Mouse (Mus musculus) limb, embryonic 13.5 days (tissue): Measurements from ENCODE around the gene Rufy3. TPM values are rescaled to one million over a fixed set of nuclear protein-coding genes. Genes with fewer than 3 reads are reported as not detected.

Experiments used
- ATAC-seq: fragments of 200-750 bp; cut with Nextera tagmentation; 2 replicates; pipeline ENCODE4 v1.8.0; 2017; ENCODE audit warnings: low read depth, moderate number of reproducible peaks, moderate TSS enrichment; ENCODE audit not compliant: low FRiP score
- H3K27ac ChIP-seq: fragments of 300-500 bp; sonication (generic); 2 replicates; pipeline ENCODE4 v1.5.1; 2015; ENCODE audit warnings: inconsistent platforms, mild to moderate bottlenecking, moderate library complexity
- H3K27me3 ChIP-seq: fragments of 300-500 bp; sonication (generic); 2 replicates; pipeline ENCODE4 v1.6.1; 2015; ENCODE audit warnings: mild to moderate bottlenecking, inconsistent platforms
- H3K36me3 ChIP-seq: fragments of 300-500 bp; sonication (generic); 2 replicates; pipeline ENCODE4 v1.6.1; 2015; ENCODE audit warnings: inconsistent platforms, mild to moderate bottlenecking, moderate library complexity
- H3K4me1 ChIP-seq: fragments of 300-500 bp; sonication (generic); 2 replicates; pipeline ENCODE4 v1.6.1; 2015; ENCODE audit warnings: inconsistent platforms
- H3K4me2 ChIP-seq: fragments of 300-500 bp; sonication (generic); replicated peaks from 2 replicates; pipeline ENCODE4 v1.6.1; 2015; ENCODE audit warnings: inconsistent platforms, mild to moderate bottlenecking, moderate library complexity
- H3K4me3 ChIP-seq: fragments of 300-500 bp; sonication (generic); 2 replicates; pipeline ENCODE4 v1.5.1; 2015; ENCODE audit warnings: moderate library complexity, mild to moderate bottlenecking, inconsistent platforms
- H3K9ac ChIP-seq: fragments of 300-500 bp; sonication (generic); 2 replicates; pipeline ENCODE4 v1.6.1; 2015; ENCODE audit warnings: mild to moderate bottlenecking, inconsistent platforms
- H3K9me3 ChIP-seq: fragments of 300-500 bp; sonication (generic); 2 replicates; pipeline ENCODE4 v1.6.1; 2016; ENCODE audit warnings: inconsistent platforms
- WGBS: fragments of 180-500 bp; shearing (Covaris S2); methylation state at CpG from one replicate; pipeline ENCODE4 v1.1.7; 2015; 5-methylcytosine and 5-hydroxymethylcytosine counted together
- polyA plus RNA-seq: library from polyadenylated mRNA; unstranded; fragments of >200 nt; fragmentation: Nextera tagmentation; extraction: Ambion mirVana; gene quantifications from 2 replicates; pipeline ENCODE4 v1.2.1, GENCODE M21; 2015

The Rufy3 gene
- polyA plus RNA-seq, 1 experiment from 2014 or later, result 9.4 TPM

DNA sequence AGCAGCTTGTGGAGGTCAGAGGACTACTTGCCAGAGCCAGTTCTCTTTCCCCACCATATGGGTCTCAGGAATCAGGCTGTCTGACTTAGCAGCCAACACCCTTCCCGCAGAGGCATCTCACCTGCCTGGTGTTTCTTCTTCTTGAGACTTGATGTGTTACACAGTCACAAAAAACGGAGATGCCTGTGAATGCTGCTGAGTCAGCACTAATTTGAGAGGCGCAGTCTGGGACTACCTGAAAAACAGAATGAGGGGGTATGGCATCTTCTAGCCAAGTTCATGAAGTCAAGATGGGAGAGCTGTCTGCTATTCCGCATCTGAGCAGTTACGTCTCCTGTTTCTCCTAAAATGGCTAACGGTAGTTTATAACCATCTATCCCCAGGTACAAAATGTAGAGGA, 115.7 kb downstream of the Rufy3 start:
- Histone ChIP-seq H3K27me3 (peaks cover 3% of the 10 kb centered on the region), H3K9me3 (no peaks in the 10 kb centered on the region), H3K36me3 (no peaks in the 10 kb centered on the region), H3K4me2 (no peak overlapping the region), H3K27ac (no peak overlapping the region), H3K4me1 (0 out of 2 replicates have a peak, but pooled peaks cover 10% of the 10 kb centered on the region), H3K4me3 (no peak overlapping the region), H3K9ac (no peak overlapping the region)
- WGBS, result 74% methylated on average over 6 of the region's 6 CpGs
- no peak for ATAC-seq

DNA sequence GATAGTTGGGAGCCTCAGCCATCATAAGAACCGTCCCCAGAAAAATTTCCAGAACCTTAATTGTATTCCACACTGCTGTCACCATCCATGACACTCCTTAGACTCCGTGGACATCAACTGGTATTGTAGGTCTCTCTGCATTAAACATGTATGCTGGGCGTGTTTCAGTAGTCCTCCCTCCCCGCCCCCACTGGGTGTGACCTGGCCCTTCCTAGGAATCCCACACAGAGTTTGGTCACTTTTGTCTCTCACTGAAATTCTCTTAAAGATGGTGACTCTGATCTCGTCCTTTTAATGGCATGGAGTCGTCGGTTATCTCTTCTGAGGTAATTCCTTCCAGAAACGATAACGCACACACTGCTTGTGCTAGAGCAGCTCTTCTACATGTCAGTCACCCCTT, 118.9 kb downstream of the Rufy3 start:
- no peaks in the 10 kb centered on the region for H3K36me3 ChIP-seq
- 74% methylated on average over 9 of the region's 9 CpGs for WGBS
- H3K4me3 ChIP-seq, result no peak overlapping the region
- H3K27ac ChIP-seq, result no peak overlapping the region
- no peak for ATAC-seq
- H3K4me2 ChIP-seq, result no peak overlapping the region
- H3K9ac ChIP-seq, result no peak overlapping the region
- peaks cover 7% of the 10 kb centered on the region for H3K27me3 ChIP-seq
- H3K4me1 ChIP-seq, result 0 out of 2 replicates have a peak, but pooled peaks cover 5% of the 10 kb centered on the region
- no peaks in the 10 kb centered on the region for H3K9me3 ChIP-seq

- ATAC-seq, result no peak
Measured at GRCm38 (mm10) chr5:88684226-88684625, 119.4 kb downstream of the Rufy3 start.

GRCm38 (mm10) chr5:88685306-88685705, 120.5 kb downstream of the Rufy3 start:
- Histone ChIP-seq H3K27me3 (peaks cover 7% of the 10 kb centered on the region), H3K9me3 (no peaks in the 10 kb centered on the region), H3K4me2 (no peak overlapping the region), H3K36me3 (no peaks in the 10 kb centered on the region), H3K9ac (no peak overlapping the region), H3K4me1 (no peaks in the 10 kb centered on the region), H3K27ac (no peak overlapping the region), H3K4me3 (no peak overlapping the region)
- ATAC-seq, result no peak
- WGBS, result 15% methylated on average over 6 of the region's 6 CpGs

More at GRCm38 (mm10) chr5:88684226-88684625, 119.4 kb downstream of the Rufy3 start:
- H3K4me2 ChIP-seq, result no peak overlapping the region
- 8% methylated on average over 3 of the region's 3 CpGs for WGBS
- no peak overlapping the region for H3K27ac ChIP-seq
- no peaks in the 10 kb centered on the region for H3K4me1 ChIP-seq
- H3K4me3 ChIP-seq, result no peak overlapping the region
- no peaks in the 10 kb centered on the region for H3K9me3 ChIP-seq
- H3K36me3 ChIP-seq, result no peaks in the 10 kb centered on the region
- no peak overlapping the region for H3K9ac ChIP-seq
- H3K27me3 ChIP-seq, result peaks cover 7% of the 10 kb centered on the region

DNA sequence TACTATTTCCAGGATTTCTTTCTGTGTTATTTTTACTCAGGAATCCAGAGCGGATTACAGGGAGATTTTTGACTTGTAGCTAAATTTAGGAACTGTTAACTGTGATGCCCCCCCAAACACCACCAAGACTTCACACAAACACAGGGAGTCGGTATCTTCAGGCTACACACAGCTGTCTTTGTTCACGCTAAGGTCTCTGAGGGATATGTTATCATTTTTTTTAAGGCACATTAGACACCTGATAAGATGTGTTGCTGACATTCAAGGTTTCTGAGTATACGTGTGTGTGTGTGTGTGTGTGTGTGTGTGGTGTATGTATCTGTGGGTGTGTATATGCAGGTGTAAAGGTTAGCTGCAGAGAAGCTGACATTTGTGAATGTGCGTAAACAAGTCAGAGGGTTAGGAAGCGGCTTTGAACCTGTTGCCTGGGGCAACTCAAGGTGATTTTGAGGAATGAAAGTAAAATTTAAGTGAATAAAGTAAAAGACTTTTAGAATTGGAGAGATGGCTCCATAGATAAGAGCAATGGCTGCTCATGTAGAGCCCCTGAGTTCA, 121.0 kb downstream of the Rufy3 start:
- no peak overlapping the region for H3K4me2 ChIP-seq
- WGBS, result 51% methylated on average over 6 of the region's 6 CpGs
- no peaks in the 10 kb centered on the region for H3K4me1 ChIP-seq
- H3K4me3 ChIP-seq, result no peak overlapping the region
- H3K27me3 ChIP-seq, result peaks cover 7% of the 10 kb centered on the region
- no peak overlapping the region for H3K27ac ChIP-seq
- no peaks in the 10 kb centered on the region for H3K36me3 ChIP-seq
- H3K9ac ChIP-seq, result no peak overlapping the region
- no peak for ATAC-seq
- no peaks in the 10 kb centered on the region for H3K9me3 ChIP-seq

DNA sequence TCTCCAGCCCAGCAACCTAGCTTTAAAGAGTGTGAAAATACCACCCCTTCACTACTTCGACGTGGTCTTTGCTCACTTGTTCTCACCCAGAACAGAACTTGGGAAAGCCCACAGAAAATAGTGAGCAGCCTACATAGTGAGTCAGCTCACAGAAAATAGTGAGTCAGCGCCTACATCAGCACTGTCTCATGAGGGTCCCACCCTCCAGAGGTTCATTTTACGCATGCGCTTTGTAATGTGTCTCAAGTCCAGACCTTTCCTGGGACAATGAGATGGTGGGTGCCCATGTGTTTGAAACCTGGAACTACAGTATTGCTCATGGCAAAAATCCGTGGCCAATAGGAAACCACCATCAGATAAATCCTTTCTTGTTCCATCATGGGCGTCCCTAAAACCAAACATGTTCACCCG, 123.2 kb downstream of the Rufy3 start:
- H3K36me3 ChIP-seq, result no peaks in the 10 kb centered on the region
- no peak for ATAC-seq
- WGBS, result 79% methylated on average over 8 of the region's 8 CpGs

DNA sequence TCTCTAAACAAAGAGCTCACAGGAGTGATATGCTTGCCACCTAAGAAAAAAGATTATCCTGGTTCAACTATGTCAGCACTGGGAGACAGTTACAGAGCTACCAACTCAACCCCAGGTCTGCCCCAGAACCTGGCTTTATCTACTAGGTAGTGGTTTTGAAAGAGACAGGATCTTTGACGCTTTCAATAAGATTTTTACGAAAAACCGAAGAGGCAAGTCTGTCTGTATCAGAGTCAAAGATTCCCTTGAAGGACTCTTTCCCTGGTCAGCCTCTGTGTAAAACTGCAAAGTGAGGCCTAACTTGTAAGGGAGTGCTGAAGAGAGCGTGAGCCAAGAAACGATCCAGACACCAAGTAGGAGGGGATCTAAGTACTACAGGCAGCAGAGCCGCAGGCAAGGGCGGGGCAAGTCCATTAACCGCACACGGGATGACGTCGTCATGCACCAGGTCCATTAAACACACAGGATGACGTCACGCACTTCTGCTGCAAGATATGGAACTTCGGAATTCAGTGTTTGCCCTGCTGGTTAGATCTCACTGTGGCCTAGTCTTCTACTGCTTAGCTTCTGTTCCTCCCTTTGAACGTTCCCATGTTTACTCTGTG, 123.8 kb downstream of the Rufy3 start:
- H3K4me3 ChIP-seq, result no peak overlapping the region
- ATAC-seq, result peak; percentile 33; the same call in 1 of the 2 replicates
- no peaks in the 10 kb centered on the region for H3K36me3 ChIP-seq
- H3K27ac ChIP-seq, result no peak overlapping the region
- H3K9me3 ChIP-seq, result no peaks in the 10 kb centered on the region
- H3K27me3 ChIP-seq, result peaks cover 7% of the 10 kb centered on the region
- no peak overlapping the region for H3K4me2 ChIP-seq
- 70% methylated on average over 15 of the region's 15 CpGs for WGBS
- no peaks in the 10 kb centered on the region for H3K4me1 ChIP-seq
- no peak overlapping the region for H3K9ac ChIP-seq

More for the DNA sequence above, 123.2 kb downstream of the Rufy3 start:
- Histone ChIP-seq H3K9me3 (no peaks in the 10 kb centered on the region), H3K4me3 (no peak overlapping the region), H3K27ac (no peak overlapping the region), H3K27me3 (peaks cover 7% of the 10 kb centered on the region), H3K4me1 (no peaks in the 10 kb centered on the region), H3K9ac (no peak overlapping the region), H3K4me2 (no peak overlapping the region)

- no peak for ATAC-seq
- H3K27me3 ChIP-seq, result peaks cover 7% of the 10 kb centered on the region
- H3K36me3 ChIP-seq, result no peaks in the 10 kb centered on the region
- H3K4me3 ChIP-seq, result no peak overlapping the region
- H3K9ac ChIP-seq, result no peak overlapping the region
- H3K27ac ChIP-seq, result no peak overlapping the region
- WGBS, result 74% methylated on average over 3 of the region's 3 CpGs
- no peaks in the 10 kb centered on the region for H3K4me1 ChIP-seq
- H3K4me2 ChIP-seq, result no peak overlapping the region
- no peaks in the 10 kb centered on the region for H3K9me3 ChIP-seq
Measured at GRCm38 (mm10) chr5:88689279-88689938, 124.6 kb downstream of the Rufy3 start.

DNA sequence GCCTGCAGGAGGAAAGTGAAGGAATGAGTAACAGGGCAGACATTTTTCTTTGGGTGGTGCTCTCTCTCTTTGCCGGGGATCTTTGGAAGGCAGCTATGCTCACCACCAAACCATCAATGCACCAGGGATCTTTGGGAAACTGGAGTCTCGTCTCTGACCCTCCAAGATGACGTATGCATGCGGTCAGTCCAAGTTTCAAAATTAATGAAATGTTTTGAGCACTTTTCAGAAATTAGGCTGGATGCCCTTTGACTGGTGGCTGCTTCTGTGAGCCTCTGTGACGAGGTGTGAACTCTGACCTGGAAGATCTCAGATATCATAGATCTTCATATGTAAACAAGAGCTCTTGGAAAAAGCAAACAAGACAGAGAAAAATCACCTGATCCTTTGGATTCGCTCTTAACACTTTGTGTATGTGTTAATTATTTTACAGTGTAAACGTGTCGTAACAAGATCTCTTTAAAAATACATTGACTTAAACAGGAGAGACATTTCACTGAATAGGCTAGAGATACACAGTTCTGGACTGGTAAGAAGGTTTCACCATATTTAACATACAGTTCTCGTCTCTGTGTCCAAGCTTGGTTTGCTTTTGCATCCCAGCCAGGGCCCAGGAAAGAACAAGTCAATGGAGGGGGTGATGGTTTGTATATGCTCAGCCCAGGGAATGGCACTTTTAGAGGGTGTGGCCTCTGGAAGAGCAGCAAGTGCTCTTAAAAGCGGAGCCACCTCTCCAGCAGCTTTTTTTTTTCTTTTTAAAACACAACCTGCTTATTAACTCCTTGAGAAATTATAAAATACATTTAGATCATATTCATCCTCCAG, 126.1 kb downstream of the Rufy3 start:
- Histone ChIP-seq H3K36me3 (no peaks in the 10 kb centered on the region), H3K27ac (no peak overlapping the region), H3K9ac (no peak overlapping the region), H3K27me3 (0 out of 2 replicates have a peak, but pooled peaks cover under 1% of the 10 kb centered on the region), H3K4me2 (no peak overlapping the region), H3K4me3 (no peak overlapping the region), H3K9me3 (no peaks in the 10 kb centered on the region), H3K4me1 (no peaks in the 10 kb centered on the region)
- 65% methylated on average over 10 of the region's 10 CpGs for WGBS
- ATAC-seq, result no peak

- 75% methylated on average over 6 of the region's 6 CpGs for WGBS
- no peaks in the 10 kb centered on the region for H3K36me3 ChIP-seq
- no peaks in the 10 kb centered on the region for H3K27me3 ChIP-seq
- no peak overlapping the region for H3K9ac ChIP-seq
- H3K4me1 ChIP-seq, result no peaks in the 10 kb centered on the region
- no peak overlapping the region for H3K27ac ChIP-seq
- no peak for ATAC-seq
- H3K4me3 ChIP-seq, result no peak overlapping the region
- no peak overlapping the region for H3K4me2 ChIP-seq
- H3K9me3 ChIP-seq, result no peaks in the 10 kb centered on the region
Measured at GRCm38 (mm10) chr5:88691506-88692095, 126.8 kb downstream of the Rufy3 start.

- Histone ChIP-seq H3K27me3 (no peaks in the 10 kb centered on the region), H3K36me3 (no peaks in the 10 kb centered on the region), H3K4me1 (no peaks in the 10 kb centered on the region), H3K9me3 (no peaks in the 10 kb centered on the region), H3K4me3 (no peak overlapping the region), H3K4me2 (no peak overlapping the region), H3K9ac (no peak overlapping the region), H3K27ac (no peak overlapping the region)
- no peak for ATAC-seq
- 91% methylated on average over 4 of the region's 4 CpGs for WGBS
Measured at GRCm38 (mm10) chr5:88692586-88692985, 127.7 kb downstream of the Rufy3 start.

DNA sequence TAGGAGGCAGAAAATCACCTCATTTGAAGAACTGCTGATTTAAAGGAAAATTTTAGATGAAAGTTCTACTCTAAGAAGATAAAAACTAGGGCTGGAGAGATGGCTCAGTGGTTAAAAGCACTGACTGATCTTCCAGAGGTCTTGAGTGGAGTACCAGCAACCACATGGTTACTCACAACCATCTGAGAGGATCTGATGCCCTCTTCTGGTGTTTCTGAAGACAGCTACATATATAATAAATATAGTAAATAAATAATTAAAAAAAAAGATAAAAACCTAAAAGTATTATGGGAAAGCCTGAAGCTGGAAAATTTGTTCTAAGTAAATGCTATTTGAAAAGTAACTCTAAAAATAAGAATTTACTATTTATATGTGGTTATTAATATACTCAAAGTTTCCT, 128.2 kb downstream of the Rufy3 start:
- H3K27me3 ChIP-seq, result no peaks in the 10 kb centered on the region
- H3K9ac ChIP-seq, result no peak overlapping the region
- ATAC-seq, result no peak
- H3K4me1 ChIP-seq, result no peaks in the 10 kb centered on the region
- no peak overlapping the region for H3K27ac ChIP-seq
- no peak overlapping the region for H3K4me2 ChIP-seq
- no peaks in the 10 kb centered on the region for H3K36me3 ChIP-seq
- no peaks in the 10 kb centered on the region for H3K9me3 ChIP-seq
- H3K4me3 ChIP-seq, result no peak overlapping the region
